Mouse (Mus musculus) cortical plate, adult 2 months (tissue): Measurements from ENCODE around the gene Vstm2l.

Experiments
- CTCF ChIP-seq: fragments of 200-500 bp; IDR thresholded peaks from 2 replicates; pipeline ENCODE4 v1.5.1; 2011; ENCODE audit warnings: mild to moderate bottlenecking, control low read depth, low read length; ENCODE audit not compliant: insufficient read depth; ENCODE audit errors: extremely low read depth
- POLR2A ChIP-seq: fragments of 200-500 bp; IDR thresholded peaks from 2 replicates; pipeline ENCODE4 v1.6.1; 2011; ENCODE audit warnings: mild to moderate bottlenecking, low read length, control low read depth; ENCODE audit not compliant: insufficient read depth; ENCODE audit errors: extremely low read depth

DNA sequence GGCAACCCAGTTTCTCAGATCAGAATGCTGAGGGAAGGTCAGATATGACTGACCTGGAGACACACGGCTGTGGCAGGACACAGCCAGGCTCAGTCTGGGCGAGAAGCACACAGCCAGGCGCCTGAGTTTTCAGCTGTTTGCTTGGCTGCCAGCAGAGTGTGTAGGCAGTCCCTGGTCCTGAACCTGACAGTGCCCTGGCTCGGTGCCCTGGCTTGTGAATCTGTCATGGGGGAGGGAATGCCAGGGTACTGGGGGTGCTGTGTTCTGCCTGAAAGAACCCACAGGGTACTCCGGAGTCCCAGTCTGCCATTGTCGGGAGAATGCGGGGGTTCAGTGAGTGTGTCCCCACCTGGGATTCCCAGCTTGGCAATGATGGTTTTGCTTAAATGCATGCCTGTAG lies 7.1 kb downstream of the Vstm2l start:
- TF ChIP-seq CTCF: no peak
- no peak for TF ChIP-seq POLR2A
